Mouse (Mus musculus): ENCODE measurements around the gene Mprip. TPM values are rescaled to one million over a fixed set of nuclear protein-coding genes. Genes with fewer than 3 reads are reported as not detected.
"Not testable (repeated sequence)": the region's sequence is repeated elsewhere in the genome, so short reads cannot be mapped to it uniquely, and the experiment has no call there.

Mprip gene
- polyA plus RNA-seq, 1 experiment from 2014 or later, result 75.3 TPM

DNA sequence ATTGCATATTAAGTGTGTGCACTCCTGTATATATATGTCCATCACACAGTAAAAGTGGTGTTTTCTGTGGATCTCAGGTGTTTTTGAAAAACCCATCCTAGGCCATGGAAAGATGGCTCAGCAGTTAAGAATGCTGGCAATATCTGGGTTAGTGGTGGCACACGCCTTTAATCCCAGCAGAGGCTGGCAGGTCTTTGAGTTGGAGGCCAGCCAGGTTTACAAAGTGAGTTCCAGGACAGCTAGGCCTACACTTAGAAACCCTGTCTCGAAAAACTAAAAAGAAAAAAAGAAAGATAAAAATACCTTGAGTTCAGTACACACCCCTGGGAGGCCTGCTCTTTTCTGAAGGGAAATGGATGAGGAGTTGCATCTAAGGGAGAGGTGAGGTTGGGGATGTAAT is 60.3 kb downstream of the Mprip start:
- H3K9me3 ChIP-seq, result no peaks in the 10 kb centered on the region
- no peak overlapping the region for H3K4me2 ChIP-seq
- 37% methylated on average over 2 of the region's 2 CpGs for WGBS
- H3K9ac ChIP-seq, result no peak overlapping the region
- no peak overlapping the region for H3K27ac ChIP-seq
- no peaks in the 10 kb centered on the region for H3K36me3 ChIP-seq
- no peak for ATAC-seq (ENCODE audit: insufficient read depth, low FRiP score, low read depth)
- H3K4me1 ChIP-seq, result no peaks in the 10 kb centered on the region; the same call in 1 of the 2 replicates
- no peak overlapping the region for H3K4me3 ChIP-seq (replicated peaks)
- no peaks in the 10 kb centered on the region for H3K27me3 ChIP-seq (replicated peaks)

DNA sequence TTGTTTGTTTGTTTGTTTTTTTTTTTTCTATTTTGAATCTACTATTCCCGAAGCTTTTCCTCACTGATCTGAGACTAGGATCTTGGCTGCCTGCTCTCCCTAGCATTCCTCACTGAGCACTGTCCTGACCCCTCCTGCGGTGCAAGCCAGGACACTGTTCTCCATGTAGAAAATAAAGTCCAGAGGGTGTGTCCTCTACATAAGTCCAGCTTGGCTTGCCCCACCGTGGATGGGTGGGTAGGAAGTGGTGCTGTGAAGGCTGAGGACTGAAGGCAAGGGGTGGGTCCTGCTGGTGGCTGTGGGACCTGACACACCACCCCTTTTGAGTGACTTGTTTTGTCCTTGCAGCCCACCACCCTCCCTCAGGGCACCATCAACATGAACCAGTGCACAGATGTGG is 66.1 kb downstream of the Mprip start:
- no peak overlapping the region for H3K4me2 ChIP-seq
- no peaks in the 10 kb centered on the region for H3K9me3 ChIP-seq
- 0 out of 2 replicates have a peak, but pooled peaks cover 4% of the 10 kb centered on the region for H3K4me1 ChIP-seq
- no peaks in the 10 kb centered on the region for H3K27me3 ChIP-seq (replicated peaks)
- ATAC-seq (ENCODE audit: insufficient read depth, low FRiP score, low read depth), result no peak
- H3K4me3 ChIP-seq (replicated peaks), result no peak overlapping the region
- no peak overlapping the region for H3K27ac ChIP-seq
- WGBS, result 69% methylated on average over 3 of the region's 3 CpGs
- H3K36me3 ChIP-seq, result no peaks in the 10 kb centered on the region
- no peak overlapping the region for H3K9ac ChIP-seq

DNA sequence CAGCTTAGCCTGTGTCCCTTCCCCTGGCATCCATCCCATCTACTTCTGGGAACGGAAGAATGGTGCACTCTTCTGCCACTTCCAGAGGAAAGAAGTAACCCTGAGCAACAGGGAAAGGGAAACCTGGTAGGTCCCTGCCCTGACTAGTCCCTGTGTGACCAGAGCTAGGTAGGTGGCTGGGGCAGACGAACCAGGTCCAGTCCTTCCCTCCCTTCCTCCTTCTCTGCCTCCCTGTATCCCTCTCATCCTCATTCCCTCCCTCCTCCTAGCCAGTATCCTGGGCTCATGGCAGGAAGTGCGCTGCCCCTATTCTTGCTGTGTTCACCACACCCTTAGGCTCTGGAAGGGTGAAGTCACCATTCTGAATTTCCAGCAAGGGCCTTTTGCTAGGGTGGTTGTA is 70.7 kb downstream of the Mprip start:
- H3K9ac ChIP-seq, result no peak overlapping the region
- H3K4me1 ChIP-seq, result 0 out of 2 replicates have a peak, but pooled peaks cover 11% of the 10 kb centered on the region
- H3K4me3 ChIP-seq (replicated peaks), result no peak overlapping the region
- H3K27ac ChIP-seq, result peak overlapping the region; percentile 82
- no peak overlapping the region for H3K4me2 ChIP-seq
- H3K27me3 ChIP-seq (replicated peaks), result no peaks in the 10 kb centered on the region
- ATAC-seq (ENCODE audit: insufficient read depth, low FRiP score, low read depth), result no peak
- WGBS, result 76% methylated on average over 3 of the region's 3 CpGs
- H3K36me3 ChIP-seq, result peaks cover 17% of the 10 kb centered on the region
- no peaks in the 10 kb centered on the region for H3K9me3 ChIP-seq

DNA sequence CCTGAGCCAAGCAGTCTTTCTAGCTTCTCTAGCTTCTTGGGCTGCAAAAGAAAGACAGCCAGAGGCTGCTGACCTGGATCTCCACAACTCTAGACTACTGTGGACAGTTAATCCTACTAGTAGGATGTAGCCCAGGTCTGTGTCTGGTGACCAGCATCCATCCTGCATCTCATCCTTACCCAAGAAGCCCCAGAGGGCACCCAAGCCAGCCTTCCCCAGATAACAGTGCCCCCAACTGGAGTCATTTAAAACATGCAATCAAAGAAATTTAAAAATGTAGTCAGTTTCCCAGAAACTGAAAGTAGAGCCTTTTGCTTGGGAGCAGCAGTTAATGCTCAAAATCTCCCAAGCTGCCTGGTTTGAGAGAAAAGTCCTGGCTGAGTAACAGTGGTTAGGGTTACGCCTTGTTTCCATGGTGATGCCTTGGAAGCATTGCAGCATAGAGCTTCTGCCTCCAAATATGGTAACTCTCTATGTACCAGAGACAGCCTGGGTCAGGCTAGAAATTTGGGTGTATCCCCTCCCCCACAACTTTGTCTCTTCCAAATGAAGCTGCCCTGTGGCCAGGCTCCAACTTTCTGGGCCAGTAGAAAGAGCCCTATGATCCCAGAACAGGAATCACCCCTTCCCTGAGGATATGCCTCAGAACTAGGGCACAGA is 71.4 kb downstream of the Mprip start:
- Histone ChIP-seq H3K36me3 (peaks cover 21% of the 10 kb centered on the region), H3K9ac (no peak overlapping the region), H3K4me3 (replicated peaks) (no peak overlapping the region), H3K27ac (peak overlapping the region; percentile 82), H3K27me3 (replicated peaks) (no peaks in the 10 kb centered on the region), H3K4me1 (0 out of 2 replicates have a peak, but pooled peaks cover 11% of the 10 kb centered on the region), H3K4me2 (no peak overlapping the region), H3K9me3 (no peaks in the 10 kb centered on the region)
- ATAC-seq (ENCODE audit: insufficient read depth, low FRiP score, low read depth), result peak; percentile 86
- WGBS, result 42% methylated on average over 1 of the region's 1 CpGs

DNA sequence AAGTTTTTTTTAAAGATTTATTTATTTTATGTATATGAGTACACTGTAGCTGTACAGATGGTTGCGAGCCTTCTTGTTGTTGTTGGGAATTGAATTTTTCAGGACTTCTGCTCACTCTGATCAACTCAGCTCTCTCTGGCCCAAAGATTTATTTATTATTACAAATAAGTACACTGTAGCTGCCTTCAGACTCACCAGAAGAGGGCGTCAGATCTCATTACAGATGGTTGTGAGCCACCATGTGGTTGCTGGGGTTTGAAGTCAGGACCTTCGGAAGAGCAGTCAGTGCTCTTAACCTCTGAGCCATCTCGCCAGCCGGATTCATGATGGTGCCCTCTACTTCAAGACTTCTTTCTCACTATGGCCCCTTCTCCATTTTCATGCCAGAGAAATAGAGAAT is 72.5 kb downstream of the Mprip start:
- not testable (repeated sequence) for H3K4me3 ChIP-seq (replicated peaks); H3K9ac ChIP-seq; H3K4me2 ChIP-seq; H3K27me3 ChIP-seq (replicated peaks); H3K9me3 ChIP-seq; ATAC-seq (ENCODE audit: insufficient read depth, low FRiP score, low read depth)
- 74% methylated on average over 5 of the region's 5 CpGs for WGBS
- Histone ChIP-seq H3K36me3 (peaks cover 31% of the 10 kb centered on the region), H3K27ac (peak overlapping the region; percentile 82), H3K4me1 (0 out of 2 replicates have a peak, but pooled peaks cover 11% of the 10 kb centered on the region)

DNA sequence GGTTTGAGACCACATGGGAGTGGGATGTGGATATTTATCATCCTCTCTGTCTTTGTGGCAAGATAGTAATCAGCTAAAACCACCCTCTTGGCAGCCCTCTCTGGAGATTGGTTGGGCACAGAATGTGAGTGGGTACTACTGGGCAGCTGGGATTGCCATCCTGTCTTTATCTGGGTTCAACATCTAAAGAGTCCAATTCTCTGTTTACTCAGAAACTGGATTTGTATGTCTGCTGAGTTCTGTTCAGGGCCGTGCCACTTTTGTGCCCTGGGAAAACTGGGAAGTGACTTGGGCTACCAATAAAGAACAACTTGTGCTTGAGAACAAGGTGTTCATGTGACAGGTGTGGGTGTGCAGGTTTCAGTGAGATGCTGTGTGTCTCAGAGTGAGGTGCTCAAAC is 73.2 kb downstream of the Mprip start:
- no peak overlapping the region for H3K4me3 ChIP-seq (replicated peaks)
- no peaks in the 10 kb centered on the region for H3K27me3 ChIP-seq (replicated peaks)
- H3K4me2 ChIP-seq, result no peak overlapping the region
- H3K36me3 ChIP-seq, result peaks cover 32% of the 10 kb centered on the region
- no peak overlapping the region for H3K27ac ChIP-seq
- H3K9ac ChIP-seq, result no peak overlapping the region
- H3K9me3 ChIP-seq, result no peaks in the 10 kb centered on the region
- ATAC-seq (ENCODE audit: insufficient read depth, low FRiP score, low read depth), result no peak
- 0 out of 2 replicates have a peak, but pooled peaks cover 11% of the 10 kb centered on the region for H3K4me1 ChIP-seq
- 66% methylated on average over 1 of the region's 1 CpGs for whole genome bisulfite sequencing

DNA sequence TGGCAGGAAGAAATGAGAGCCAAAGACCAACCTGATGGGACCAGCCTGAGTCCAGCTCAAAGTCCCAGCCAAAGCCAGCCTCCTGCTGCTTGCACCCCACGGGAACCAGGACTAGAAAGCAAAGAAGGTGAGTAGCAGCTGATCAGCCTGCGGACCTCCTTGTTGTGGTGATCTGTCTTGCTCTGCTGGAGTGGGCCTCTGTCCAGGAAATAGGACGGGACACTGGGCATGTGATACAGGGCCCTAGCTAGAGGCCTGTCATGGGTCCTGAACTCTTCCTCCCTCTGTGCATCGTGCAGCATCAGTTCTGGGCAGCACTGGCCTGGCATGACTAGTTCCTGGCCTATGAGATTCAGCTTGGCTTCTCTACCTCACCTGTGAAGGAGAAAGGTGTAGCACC is 74.8 kb downstream of the Mprip start:
- H3K27ac ChIP-seq; ATAC-seq (ENCODE audit: insufficient read depth, low FRiP score, low read depth); H3K27me3 ChIP-seq (replicated peaks); H3K4me3 ChIP-seq (replicated peaks); H3K9me3 ChIP-seq; H3K9ac ChIP-seq; H3K4me2 ChIP-seq: not testable (repeated sequence)
- 88% methylated on average over 4 of the region's 4 CpGs for WGBS
- Histone ChIP-seq H3K36me3 (peaks cover 44% of the 10 kb centered on the region), H3K4me1 (0 out of 2 replicates have a peak, but pooled peaks cover 11% of the 10 kb centered on the region)

DNA sequence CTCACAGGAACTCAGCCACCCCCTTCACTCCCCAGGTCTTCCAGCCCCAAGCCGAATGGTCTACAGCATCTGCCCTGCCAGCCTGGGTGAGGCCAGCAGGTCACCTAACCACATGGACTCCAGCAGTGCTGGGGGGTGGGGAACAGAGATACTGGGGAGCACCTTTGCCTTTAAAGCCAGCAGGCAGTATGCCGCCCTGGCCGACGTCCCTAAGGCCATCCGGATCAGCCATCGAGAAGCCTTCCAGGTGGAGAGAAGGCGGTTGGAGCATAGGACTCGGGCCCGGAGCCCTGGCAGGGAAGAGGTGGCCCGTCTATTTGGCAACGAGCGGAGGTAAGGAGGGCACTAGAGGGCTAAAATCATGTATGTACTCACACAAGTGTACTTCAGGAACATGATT is 76.1 kb downstream of the Mprip start:
- no peak overlapping the region for H3K4me2 ChIP-seq
- no peak overlapping the region for H3K4me3 ChIP-seq (replicated peaks)
- peaks cover 57% of the 10 kb centered on the region for H3K36me3 ChIP-seq
- ATAC-seq (ENCODE audit: insufficient read depth, low FRiP score, low read depth), result no peak
- no peak overlapping the region for H3K27ac ChIP-seq
- H3K9me3 ChIP-seq, result no peaks in the 10 kb centered on the region
- H3K9ac ChIP-seq, result no peak overlapping the region
- H3K27me3 ChIP-seq (replicated peaks), result no peaks in the 10 kb centered on the region
- 0 out of 2 replicates have a peak, but pooled peaks cover 7% of the 10 kb centered on the region for H3K4me1 ChIP-seq
- 94% methylated on average over 12 of the region's 12 CpGs for WGBS

DNA sequence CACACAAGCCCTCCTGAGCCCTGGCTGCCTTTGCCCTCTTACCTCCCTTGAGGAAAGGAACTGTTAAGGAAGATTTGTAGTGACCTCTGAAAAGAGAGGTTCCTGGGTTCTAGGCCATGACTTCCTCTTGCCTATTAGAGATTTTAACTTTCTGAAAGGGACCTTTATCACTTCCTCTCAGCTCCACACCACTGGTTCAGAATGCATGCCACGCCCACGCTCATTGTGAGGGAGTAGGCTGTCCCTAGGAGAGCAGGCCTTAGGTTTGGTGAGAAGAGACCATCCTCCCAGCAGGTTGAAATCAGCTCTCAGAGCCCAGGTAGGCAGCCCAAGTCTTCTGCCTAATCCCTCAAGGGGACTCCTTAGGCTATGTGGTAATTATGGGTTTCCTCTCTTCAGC is 78.9 kb downstream of the Mprip start:
- no peak overlapping the region for H3K9ac ChIP-seq
- WGBS, result 82% methylated on average over 2 of the region's 2 CpGs
- no peaks in the 10 kb centered on the region for H3K27me3 ChIP-seq (replicated peaks)
- H3K36me3 ChIP-seq, result peaks cover 80% of the 10 kb centered on the region
- no peaks in the 10 kb centered on the region for H3K4me1 ChIP-seq
- H3K4me2 ChIP-seq, result no peak overlapping the region
- ATAC-seq (ENCODE audit: insufficient read depth, low FRiP score, low read depth), result no peak
- H3K9me3 ChIP-seq, result no peaks in the 10 kb centered on the region
- H3K27ac ChIP-seq, result no peak overlapping the region
- no peak overlapping the region for H3K4me3 ChIP-seq (replicated peaks)

DNA sequence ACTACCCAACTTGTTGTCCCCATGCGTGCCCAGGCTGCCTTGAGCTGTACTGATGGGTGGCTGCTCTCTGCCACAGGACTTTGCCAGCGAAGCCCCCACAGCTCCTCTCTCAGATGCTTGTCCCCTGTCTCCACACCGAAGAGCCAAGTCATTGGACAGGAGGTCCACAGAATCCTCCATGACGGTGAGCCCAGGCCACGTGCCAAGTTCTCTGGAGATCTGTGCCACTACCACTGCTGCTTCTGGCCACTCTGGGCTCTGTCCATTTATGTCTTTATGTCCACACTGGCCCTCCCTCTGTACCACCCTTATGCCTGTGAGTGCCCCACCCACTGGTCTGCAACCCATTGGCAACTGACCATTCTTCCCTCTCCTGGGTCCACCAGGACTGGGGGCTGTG is 80.8 kb downstream of the Mprip start:
- H3K27ac ChIP-seq, result no peak overlapping the region
- no peaks in the 10 kb centered on the region for H3K9me3 ChIP-seq
- 94% methylated on average over 5 of the region's 5 CpGs for WGBS
- H3K4me2 ChIP-seq, result no peak overlapping the region
- peaks cover 68% of the 10 kb centered on the region for H3K36me3 ChIP-seq
- H3K27me3 ChIP-seq (replicated peaks), result no peaks in the 10 kb centered on the region
- no peaks in the 10 kb centered on the region for H3K4me1 ChIP-seq
- H3K4me3 ChIP-seq (replicated peaks), result no peak overlapping the region
- H3K9ac ChIP-seq, result no peak overlapping the region
- ATAC-seq (ENCODE audit: insufficient read depth, low FRiP score, low read depth), result no peak

DNA sequence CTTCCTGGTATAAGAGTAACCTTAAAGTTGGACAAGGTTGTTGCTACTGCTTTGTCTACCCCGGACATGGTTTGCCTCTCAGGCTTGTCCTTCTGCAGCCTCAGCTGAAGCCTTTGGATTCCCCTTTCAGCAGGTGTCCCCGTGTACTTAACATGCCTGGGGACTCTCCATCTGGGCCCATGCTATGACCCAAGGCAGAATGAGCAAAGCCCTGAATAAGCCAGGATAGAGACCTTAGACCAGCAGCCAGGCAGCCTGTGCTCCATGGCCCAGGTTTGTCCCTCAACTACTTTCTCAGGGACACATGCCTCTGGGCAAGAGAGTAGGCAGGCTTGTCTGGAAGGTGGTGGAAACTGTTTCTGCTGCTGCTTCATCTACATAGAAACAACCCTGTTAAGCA is 82.2 kb downstream of the Mprip start:
- ATAC-seq (ENCODE audit: insufficient read depth, low FRiP score, low read depth), result no peak
- Histone ChIP-seq H3K4me2 (no peak overlapping the region), H3K27ac (no peak overlapping the region), H3K4me1 (no peaks in the 10 kb centered on the region), H3K9me3 (no peaks in the 10 kb centered on the region), H3K4me3 (replicated peaks) (no peak overlapping the region), H3K36me3 (peaks cover 56% of the 10 kb centered on the region), H3K27me3 (replicated peaks) (no peaks in the 10 kb centered on the region), H3K9ac (no peak overlapping the region)
- WGBS, result 89% methylated on average over 2 of the region's 2 CpGs

DNA sequence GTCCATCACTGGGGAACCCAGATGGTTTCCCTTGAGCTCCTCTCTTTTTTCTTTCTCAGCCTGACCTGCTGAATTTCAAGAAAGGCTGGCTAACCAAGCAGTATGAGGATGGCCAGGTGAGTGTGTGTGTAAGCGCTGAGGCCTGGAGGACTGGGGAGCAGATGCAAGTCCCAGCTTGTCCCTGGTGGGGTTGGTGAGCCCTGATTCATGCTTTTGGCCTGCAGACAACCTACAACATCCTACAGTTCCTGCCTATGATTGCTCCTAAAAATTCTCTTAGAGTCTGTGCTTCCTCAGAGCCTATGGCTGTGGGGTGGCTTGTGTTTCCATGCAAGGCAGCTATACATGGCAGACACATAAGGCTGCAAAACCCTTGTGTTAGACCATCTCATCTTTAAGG is 82.6 kb downstream of the Mprip start:
- 88% methylated on average over 1 of the region's 1 CpGs for WGBS
- Histone ChIP-seq H3K4me3 (replicated peaks) (no peak overlapping the region), H3K4me2 (no peak overlapping the region), H3K27me3 (replicated peaks) (no peaks in the 10 kb centered on the region), H3K36me3 (peaks cover 54% of the 10 kb centered on the region), H3K9me3 (no peaks in the 10 kb centered on the region), H3K4me1 (no peaks in the 10 kb centered on the region), H3K27ac (no peak overlapping the region), H3K9ac (no peak overlapping the region)
- ATAC-seq (ENCODE audit: insufficient read depth, low FRiP score, low read depth), result no peak

DNA sequence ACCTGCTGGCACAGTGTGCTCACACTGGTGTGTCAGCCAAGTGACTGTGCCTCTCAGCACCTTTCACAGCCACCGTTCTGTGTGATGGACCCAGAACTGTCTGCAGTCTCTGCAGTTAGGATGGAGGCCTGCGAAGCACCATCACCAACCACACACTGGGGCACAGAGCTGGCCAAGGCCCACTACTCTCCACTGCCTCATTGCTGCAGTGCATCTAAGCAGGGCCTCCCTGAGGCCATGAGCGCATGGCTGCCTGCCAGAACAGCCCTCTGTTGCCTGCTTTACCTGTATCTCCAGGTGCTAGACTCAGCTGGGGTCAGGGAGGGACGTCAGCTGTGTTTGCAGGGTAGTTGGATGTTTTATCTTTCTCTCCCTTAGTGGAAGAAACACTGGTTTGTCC is 83.3 kb downstream of the Mprip start:
- Histone ChIP-seq H3K4me2 (no peak overlapping the region), H3K9ac (no peak overlapping the region), H3K9me3 (no peaks in the 10 kb centered on the region), H3K27ac (no peak overlapping the region), H3K27me3 (replicated peaks) (no peaks in the 10 kb centered on the region), H3K4me1 (no peaks in the 10 kb centered on the region), H3K36me3 (peaks cover 56% of the 10 kb centered on the region), H3K4me3 (replicated peaks) (no peak overlapping the region)
- WGBS, result 89% methylated on average over 4 of the region's 4 CpGs
- no peak for ATAC-seq (ENCODE audit: insufficient read depth, low FRiP score, low read depth)
